ENCODE assay signal across 8 mouse cellular contexts in the genomic region with DNA sequence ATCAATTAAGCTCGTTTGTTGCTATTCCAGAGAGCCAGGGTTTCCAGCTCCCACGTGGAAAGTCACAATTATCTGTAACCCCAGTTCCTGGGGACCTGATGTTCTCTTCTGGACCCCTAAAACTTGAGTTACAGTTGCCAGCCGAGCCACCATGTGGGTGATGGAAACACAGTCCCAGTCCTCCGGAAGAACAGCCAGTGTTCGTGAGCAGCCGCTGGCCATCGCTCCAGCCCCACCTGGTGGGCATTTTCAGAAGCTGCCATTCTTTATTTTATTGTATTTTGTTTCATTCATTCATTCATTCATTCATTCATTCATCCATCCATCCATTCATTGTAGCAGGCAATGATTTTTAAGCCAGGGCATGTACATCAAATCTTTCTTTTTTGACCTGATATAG. TPM values are rescaled to one million over a fixed set of nuclear protein-coding genes. Genes with fewer than 3 reads are reported as not detected.
DNase-seq lines count a peak whose midpoint lies in the region; ATAC-seq and TF ChIP-seq lines count a peak whose summit lies in the region.

No protein-coding gene starts in this region.

- DNase-seq in heart, postnatal 0 days (ENCODE audit: low spot score) = no peak
- no peak for DNase-seq in heart, adult 11 months
- no peak for DNase-seq in midbrain, embryonic 11.5 days (ENCODE audit: low spot score, missing footprints)
- DNase-seq in embryonic facial prominence, embryonic 10.5 days (ENCODE audit: low spot score) = peak; percentile 57
- DNase-seq in retina, postnatal 1 day = peak; percentile 58
- DNase-seq in frontal cortex, postnatal 10 days (ENCODE audit: low spot score in 2 of 2) = no peak
- no peak for DNase-seq in kidney, adult 8-10 months

- peaks cover 19% of the 10 kb centered on the region for H3K36me3 ChIP-seq in heart, postnatal 0 days (replicated peaks; ENCODE audit: control insufficient read depth, insufficient read depth, low read length)
- H3K36me3 ChIP-seq in midbrain, embryonic 11.5 days (ENCODE audit: control insufficient read depth, insufficient read depth, low read length) = peaks cover 8% of the 10 kb centered on the region; the same call in 1 of the 2 replicates
- peaks cover 18% of the 10 kb centered on the region for H3K36me3 ChIP-seq in midbrain, embryonic 13.5 days
- peaks cover 35% of the 10 kb centered on the region for H3K36me3 ChIP-seq in embryonic facial prominence, embryonic 10.5 days (replicated peaks)

- H3K4me2 ChIP-seq in heart, postnatal 0 days (ENCODE audit: low read depth, low read length) = no peak overlapping the region
- no peak overlapping the region for H3K4me2 ChIP-seq in midbrain, embryonic 11.5 days
- H3K4me2 ChIP-seq in midbrain, embryonic 13.5 days (replicated peaks) = no peak overlapping the region

- TF ChIP-seq EP300 in heart, postnatal 0 days (IDR thresholded peaks at IDR 0.05; ENCODE audit: low read depth) = no peak

- no peak for ATAC-seq in heart, postnatal 0 days (ENCODE audit: insufficient read depth, low read depth)
- ATAC-seq in midbrain, embryonic 11.5 days (ENCODE audit: low FRiP score) = peak; percentile 52; the same call in 1 of the 2 replicates
- no peak for ATAC-seq in midbrain, embryonic 13.5 days

- no peak overlapping the region for H3K9ac ChIP-seq in heart, postnatal 0 days (replicated peaks; ENCODE audit: low read depth, low read length)
- no peak overlapping the region for H3K9ac ChIP-seq in midbrain, embryonic 11.5 days (ENCODE audit: low read length)
- no peak overlapping the region for H3K9ac ChIP-seq in midbrain, embryonic 13.5 days (replicated peaks)

- no peaks in the 10 kb centered on the region for H3K4me1 ChIP-seq in heart, postnatal 0 days (ENCODE audit: control insufficient read depth, insufficient read depth)
- no peaks in the 10 kb centered on the region for H3K4me1 ChIP-seq in midbrain, embryonic 11.5 days (ENCODE audit: control insufficient read depth, insufficient read depth, low read length)
- H3K4me1 ChIP-seq in midbrain, embryonic 13.5 days (replicated peaks) = no peaks in the 10 kb centered on the region
- peaks cover 3% of the 10 kb centered on the region for H3K4me1 ChIP-seq in embryonic facial prominence, embryonic 10.5 days

- no peaks in the 10 kb centered on the region for H3K27me3 ChIP-seq in heart, postnatal 0 days (ENCODE audit: control insufficient read depth, insufficient read depth, low read length)
- no peaks in the 10 kb centered on the region for H3K27me3 ChIP-seq in midbrain, embryonic 11.5 days (ENCODE audit: control insufficient read depth, insufficient read depth, low read length)
- H3K27me3 ChIP-seq in midbrain, embryonic 13.5 days = no peaks in the 10 kb centered on the region; the same call in 1 of the 2 replicates
- H3K27me3 ChIP-seq in embryonic facial prominence, embryonic 10.5 days (replicated peaks; ENCODE audit: low read depth, poor library complexity, severe bottlenecking) = peaks cover 10% of the 10 kb centered on the region; the same call in 1 of the 2 replicates

- H3K27ac ChIP-seq in heart, postnatal 0 days (ENCODE audit: low read depth) = no peak overlapping the region
- no peak overlapping the region for H3K27ac ChIP-seq in midbrain, embryonic 11.5 days (ENCODE audit: low read depth, low read length)
- H3K27ac ChIP-seq in midbrain, embryonic 13.5 days = no peak overlapping the region
- H3K27ac ChIP-seq in embryonic facial prominence, embryonic 10.5 days (replicated peaks) = no peak overlapping the region

- no peaks in the 10 kb centered on the region for H3K9me3 ChIP-seq in heart, postnatal 0 days (replicated peaks; ENCODE audit: control insufficient read depth, low read length)
- no peaks in the 10 kb centered on the region for H3K9me3 ChIP-seq in midbrain, embryonic 11.5 days (ENCODE audit: control insufficient read depth, low read length)
- no peaks in the 10 kb centered on the region for H3K9me3 ChIP-seq in midbrain, embryonic 13.5 days
- H3K9me3 ChIP-seq in embryonic facial prominence, embryonic 10.5 days = no peaks in the 10 kb centered on the region

- 48% methylated on average over 7 of the region's 7 CpGs for WGBS in heart, postnatal 0 days
- 46% methylated on average over 7 of the region's 7 CpGs for WGBS in midbrain, embryonic 11.5 days
- WGBS in midbrain, embryonic 13.5 days = 34% methylated on average over 7 of the region's 7 CpGs
- 36% methylated on average over 7 of the region's 7 CpGs for WGBS in embryonic facial prominence, embryonic 10.5 days

- TF ChIP-seq CTCF in heart, postnatal 0 days (IDR thresholded peaks at IDR 0.05; ENCODE audit: low read depth) = peak; percentile 50

- no peak overlapping the region for H3K4me3 ChIP-seq in heart, postnatal 0 days (ENCODE audit: low read depth, low read length)
- H3K4me3 ChIP-seq in midbrain, embryonic 11.5 days (ENCODE audit: low read depth, low read length) = no peak overlapping the region
- H3K4me3 ChIP-seq in midbrain, embryonic 13.5 days (replicated peaks) = no peak overlapping the region
- no peak overlapping the region for H3K4me3 ChIP-seq in embryonic facial prominence, embryonic 10.5 days

RNA-seq across cellular contexts. Expression of a gene that starts 14.0 kb away (rescaled TPM):
- 14.9 and 25.2 TPM in 2 replicates for total RNA-seq in heart, postnatal 0 days (2014; rRNA removed; ENCODE audit: low replicate concordance)
- polyA plus RNA-seq in heart, postnatal 0 days (2015; fragmentation: Nextera tagmentation; extraction: Ambion mirVana) = 14.0 and 14.8 TPM in 2 replicates
- 57.5 and 63.0 TPM in 2 replicates for polyA plus RNA-seq in midbrain, embryonic 11.5 days (2014; fragmentation: Nextera tagmentation; extraction: Ambion mirVana)
- 42.6 and 43.9 TPM in 2 replicates for polyA plus RNA-seq in midbrain, embryonic 13.5 days (2015; fragmentation: Nextera tagmentation; extraction: Ambion mirVana)
- polyA plus RNA-seq in embryonic facial prominence, embryonic 10.5 days (2016; fragmentation: Nextera tagmentation; extraction: Ambion mirVana) = 53.7 and 57.8 TPM in 2 replicates

Comparison
In these comparisons a context has a peak if more than half of its experiments do, and no peak if none do; other contexts are left out.
1. DNase-seq: peak in embryonic facial prominence, embryonic 10.5 days (single experiment) and retina, postnatal 1 day (single experiment); none in heart, postnatal 0 days (single experiment), heart, adult 11 months (single experiment), midbrain, embryonic 11.5 days (single experiment), frontal cortex, postnatal 10 days (0 of 2) and kidney, adult 8-10 months (0 of 2).